Mouse (Mus musculus): ENCODE measurements around the gene Capn7.

- peak; percentile 83 for TF ChIP-seq CTCF (IDR thresholded peaks at IDR 0.05; ENCODE audit: low read depth, low read length)
- no peak for TF ChIP-seq EP300 (IDR thresholded peaks at IDR 0.05; ENCODE audit: insufficient read depth, low read depth, low read length)
Observed at GRCm38 (mm10) chr14:31385977-31386697, 49.7 kb downstream of the Capn7 start.
